ENCODE assay signal across 32 mouse cellular contexts in genomic region chrX:103605473-103605872, GRCm38 (mm10). TPM values are rescaled to one million over a fixed set of nuclear protein-coding genes. Genes with fewer than 3 reads are reported as not detected.
DNase-seq lines count a peak whose midpoint lies in the region; TF ChIP-seq lines count a peak whose summit lies in the region.
"Had no signal": no experiment of that assay in that cellular context is flagged by ENCODE, and none has a peak within 500 bp of the region (broad histone marks: within the 10 kb centered on the region; RNA-seq: fewer than 3 reads in every experiment).

No protein-coding gene starts in this region.

- H3K27ac ChIP-seq in spleen, adult 2 months (ENCODE audit: insufficient read depth, low read length), result peak overlapping the region; percentile 91
- H3K27ac ChIP-seq in bone marrow macrophage, adult 2 months (ENCODE audit: insufficient read depth, low read depth, low read length), result 0 out of 2 replicates have a peak overlapping the region, but pooled peaks have one; percentile 49
- H3K27ac ChIP-seq: forebrain, embryonic 10.5 days; forebrain, embryonic 13.5 days; heart, adult 2 months; hindbrain, embryonic 12.5 days; hindbrain, embryonic 15.5 days had no signal

- peak in 1 of 2 experiments; percentile 3 for DNase-seq in spleen, adult 2 months (ENCODE audit: low read depth in 1 of 2, low spot score in 2 of 2)
- DNase-seq in spleen, postnatal 14 days (ENCODE audit: low spot score in 2 of 2), result no peak
- peak; percentile 38 to 55 for DNase-seq in B cell, adult 2 months
- no peak for DNase-seq in yolk sac, embryonic 10.5 days (ENCODE audit: low spot score)
- no peak for DNase-seq in gastrocnemius, postnatal 36 days
- DNase-seq in heart, adult 9 months (ENCODE audit: low spot score in 2 of 2), result no peak
- DNase-seq: adrenal gland, adult 2 months; adrenal gland, postnatal 14 days; cerebellum, adult 18-20 months; cerebellum, adult 9-10 months; cerebellum, postnatal 14 days; gastrocnemius, postnatal 25 days; heart, adult 2 months had no signal

- no peak for TF ChIP-seq POLR2A in spleen, adult 2 months (IDR thresholded peaks at IDR 0.05; ENCODE audit: low read depth, low read length)
- TF ChIP-seq POLR2A in bone marrow macrophage, adult 2 months (IDR thresholded peaks at IDR 0.05; ENCODE audit: borderline replicate concordance, low read depth, low read length), result no peak

- H3K4me3 ChIP-seq in spleen, adult 2 months (ENCODE audit: extremely low read depth, insufficient read depth, insufficient read length), result peak overlapping the region; percentile 54
- no peak overlapping the region for H3K4me3 ChIP-seq in bone marrow macrophage, adult 2 months (ENCODE audit: insufficient read depth, low read length)
- H3K4me3 ChIP-seq: forebrain, embryonic 10.5 days; forebrain, embryonic 13.5 days; heart, adult 2 months; hindbrain, embryonic 12.5 days; hindbrain, embryonic 15.5 days had no signal

- 29% methylated on average over 8 of the region's 8 CpGs for WGBS in spleen, adult 2 months

- intact Hi-C loops in gastrocnemius, postnatal 36 days (cut with DNase I), result no loop called here

- H3K36me3 ChIP-seq in spleen, adult 2 months (ENCODE audit: control insufficient read depth, insufficient read depth, low read length), result peaks cover 2% of the 10 kb centered on the region; the same call in 1 of the 2 replicates

- no peak for TF ChIP-seq CTCF in spleen, adult 2 months (IDR thresholded peaks at IDR 0.05; ENCODE audit: extremely low read depth, insufficient read depth, insufficient read length, insufficient replicate concordance)
- no peak for TF ChIP-seq CTCF in bone marrow macrophage, adult 2 months (IDR thresholded peaks at IDR 0.05; ENCODE audit: low read depth, low read length)

- H3K27me3 ChIP-seq in spleen, adult 2 months (ENCODE audit: control insufficient read depth, insufficient read depth, low read length), result no peaks in the 10 kb centered on the region
- H3K27me3 ChIP-seq: forebrain, embryonic 13.5 days; hindbrain, embryonic 12.5 days; hindbrain, embryonic 15.5 days; Patski had no signal

- no peaks in the 10 kb centered on the region for H3K4me1 ChIP-seq in spleen, adult 2 months (ENCODE audit: control insufficient read depth, insufficient read depth, insufficient read length)
- peaks cover 13% of the 10 kb centered on the region for H3K4me1 ChIP-seq in bone marrow macrophage, adult 2 months (ENCODE audit: control insufficient read depth, insufficient read depth, low read length)
- H3K4me1 ChIP-seq: forebrain, embryonic 10.5 days; forebrain, embryonic 13.5 days; hindbrain, embryonic 12.5 days; hindbrain, embryonic 15.5 days had no signal

RNA-seq across cellular contexts. Expression of gene Zcchc13, which starts 24.9 kb away (rescaled TPM):
- not detected in 2 replicates for polyA plus RNA-seq in spleen, adult 2 months (2012; rRNA removed)
- not detected in 2 replicates for polyA plus RNA-seq in bone marrow macrophage, adult 2 months (2012; ENCODE audit: insufficient read depth, insufficient read length, missing spikeins)
- total RNA-seq in gastrocnemius, postnatal 36 days (2021), result not detected
- total RNA-seq: adrenal gland, adult 2 months; adrenal gland, postnatal 14 days; adrenal gland, postnatal 4 days; G1E; gastrocnemius, adult 8-10 months; gastrocnemius, postnatal 25 days; granulocyte monocyte progenitor cell, adult 5-6 weeks; heart, adult 2 months; heart, postnatal 25 days; hematopoietic stem cell, adult 5-6 weeks had no signal
- polyA plus RNA-seq: adrenal gland, adult 2 months; embryonic facial prominence, embryonic 11.5 days; embryonic facial prominence, embryonic 14.5 days; forebrain, embryonic 10.5 days; forebrain, embryonic 13.5 days; forebrain, embryonic 16.5 days; G1E; heart, adult 2 months; heart, embryonic 11.5 days; heart, embryonic 14.5 days; heart, postnatal 0 days; hindbrain, embryonic 12.5 days; hindbrain, embryonic 15.5 days; intestine, embryonic 14.5 days; Patski had no signal

Comparison
In these comparisons a context has a peak if more than half of its experiments do, and no peak if none do; other contexts are left out.
1. DNase-seq: peak in B cell, adult 2 months (2 of 2); none in spleen, postnatal 14 days (0 of 2), yolk sac, embryonic 10.5 days (single experiment), gastrocnemius, postnatal 36 days (0 of 2) and heart, adult 9 months (0 of 2).